Mouse (Mus musculus) liver, embryonic 14.5 days (tissue): ENCODE results near the gene Gm20441.

Source experiments
- CTCF ChIP-seq: IDR thresholded peaks from 2 replicates; pipeline ENCODE4 v1.5.1; 2016; ENCODE audit warnings: antibody characterized with exemption, low read depth, control low read depth
- EP300 ChIP-seq: IDR thresholded peaks from 2 replicates; pipeline ENCODE4 v1.6.1; 2016; ENCODE audit warnings: antibody characterized with exemption, low read depth

DNA sequence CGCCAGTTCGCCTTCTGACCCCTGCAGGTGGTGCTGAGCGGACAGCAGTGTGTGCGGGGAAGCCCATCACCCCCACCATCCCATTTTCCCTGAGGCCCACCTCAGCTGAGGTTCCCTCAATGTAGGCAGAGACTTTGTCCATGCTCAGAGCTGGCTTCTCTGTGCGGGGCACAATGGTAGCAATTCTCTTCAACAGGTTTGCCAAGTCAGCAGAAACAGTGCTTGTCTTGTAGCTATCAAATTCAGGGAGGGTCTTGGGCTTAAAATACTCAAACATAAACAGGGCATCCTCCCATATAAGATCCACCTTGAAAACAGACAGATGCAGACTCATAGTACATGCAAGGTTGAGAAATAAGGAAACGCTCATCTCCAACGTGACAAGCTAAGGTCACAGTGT lies 55.3 kb downstream of the Gm20441 start:
- no peak for TF ChIP-seq CTCF
- TF ChIP-seq EP300 = no peak
